Mouse (Mus musculus): ENCODE results near the gene Rad51b. TPM values are rescaled to one million over a fixed set of nuclear protein-coding genes. Genes with fewer than 3 reads are reported as not detected.

The Rad51b gene
- total and polyA plus RNA-seq, 3 experiments, result 6.5 to 8.6 (median 8.5) TPM

DNA sequence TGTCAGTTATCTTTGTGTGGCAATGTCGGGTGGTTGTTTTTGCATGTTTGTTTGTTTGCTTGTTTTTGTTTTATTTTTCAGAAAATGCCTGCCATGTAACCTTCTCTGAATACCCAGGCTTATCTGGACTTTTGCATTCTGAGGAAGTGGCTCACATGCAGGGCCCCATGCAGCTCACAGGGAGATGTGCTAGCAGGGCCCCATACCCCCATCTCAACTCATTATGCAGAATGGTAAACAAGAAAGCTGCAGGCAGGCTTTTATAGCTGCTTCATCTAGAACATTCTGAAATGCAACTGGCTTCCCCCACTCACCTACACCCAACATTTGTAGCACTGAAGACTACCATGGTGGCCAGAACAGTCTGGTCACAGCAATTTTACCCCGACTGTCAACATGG, 557.4 kb downstream of the Rad51b start:
- dilution Hi-C loops (cut with MboI; ENCODE audit: extremely low pct_ligation_motif_present, extremely low pct_unique_long_range_greater_than_20kb, low sequenced_read_pairs) (no loop called here), in situ Hi-C loops (cut with MboI; ENCODE audit: low pct_ligation_motif_present, low pct_unique_long_range_greater_than_20kb, low sequenced_read_pairs) (no loop called here)
- H3K9ac ChIP-seq (ENCODE audit: insufficient read depth, low read depth), result no peak overlapping the region
- no peaks in the 10 kb centered on the region for H3K79me2 ChIP-seq (replicated peaks; ENCODE audit: control insufficient read depth, extremely low read depth, insufficient read depth, poor library complexity, severe bottlenecking)
- DNase-seq (ENCODE audit: extremely low read depth), result no peak
- H3K9me3 ChIP-seq (replicated peaks; ENCODE audit: low read length), result peaks cover 4% of the 10 kb centered on the region
- TF ChIP-seq MAZ (IDR thresholded peaks at IDR 0.05; ENCODE audit: low read depth, low read length), result no peak
- no peak for TF ChIP-seq ZNF384 (IDR thresholded peaks at IDR 0.05; ENCODE audit: low read depth, low read length)
- TF ChIP-seq PAX5 (IDR thresholded peaks at IDR 0.05; ENCODE audit: low read length), result no peak
- no peak for TF ChIP-seq POLR2AphosphoS2 (IDR thresholded peaks at IDR 0.05; ENCODE audit: low read depth, low read length)
- no peak overlapping the region for H3K27ac ChIP-seq (ENCODE audit: insufficient read depth, low read depth)
- no peak overlapping the region for H3K4me3 ChIP-seq (replicated peaks in 1 of 3; ENCODE audit: low read depth in 2 of 3, low read length in 2 of 3, poor library complexity in 1 of 3)
- H3K4me2 ChIP-seq (ENCODE audit: insufficient read depth, low read depth, poor library complexity, severe bottlenecking), result no peak overlapping the region
- no peaks in the 10 kb centered on the region for H3K36me3 ChIP-seq (replicated peaks in 1 of 2; ENCODE audit: control insufficient read depth in 1 of 2, insufficient read depth in 1 of 2, low read length in 1 of 2)
- H3K4me1 ChIP-seq (ENCODE audit: control insufficient read depth in 1 of 2, insufficient read depth in 2 of 2), result peaks cover 5 to 11% of the 10 kb centered on the region in 2 experiments; a peak in 3 of 4 replicates
- no peaks in the 10 kb centered on the region for H3K27me3 ChIP-seq (replicated peaks)

DNA sequence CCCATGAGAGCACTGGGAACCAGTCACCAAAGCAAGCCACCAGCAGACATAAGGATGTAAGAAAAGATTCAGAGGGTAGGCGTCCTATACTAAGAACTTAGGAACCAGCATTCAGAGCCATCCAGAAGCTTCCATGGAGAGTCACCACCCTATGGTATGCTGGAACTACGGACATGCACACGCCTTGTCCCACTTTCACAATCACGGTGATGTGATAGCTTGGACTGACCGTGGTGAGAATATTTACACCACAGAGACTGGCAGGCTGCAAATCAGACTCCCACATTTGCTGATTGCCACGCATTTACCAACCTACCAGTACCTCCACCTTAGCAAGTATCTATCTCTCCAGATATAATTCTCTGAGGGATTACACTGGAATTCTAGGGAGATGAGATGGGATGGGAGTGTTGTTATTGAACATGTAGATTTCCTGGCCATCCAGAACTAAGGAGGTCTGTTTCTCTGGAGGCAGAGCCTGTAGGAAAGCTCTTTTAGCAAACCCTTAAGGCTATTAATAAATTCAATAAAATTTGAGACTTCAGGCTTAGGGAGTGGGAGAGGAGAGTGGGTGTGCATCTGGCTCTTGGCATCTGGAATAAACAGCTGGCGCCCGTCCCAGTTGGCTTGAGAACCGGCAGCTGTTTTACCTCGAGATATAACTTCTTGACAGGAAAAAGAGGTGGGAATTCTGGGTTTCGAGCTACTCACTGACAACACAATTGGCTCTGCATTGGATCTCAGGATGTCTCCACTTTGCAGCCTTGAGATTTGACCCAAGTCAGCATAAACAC, 559.2 kb downstream of the Rad51b start:
- in situ Hi-C loops (cut with MboI; ENCODE audit: low pct_ligation_motif_present, low pct_unique_long_range_greater_than_20kb, low sequenced_read_pairs), result no loop called here

DNA sequence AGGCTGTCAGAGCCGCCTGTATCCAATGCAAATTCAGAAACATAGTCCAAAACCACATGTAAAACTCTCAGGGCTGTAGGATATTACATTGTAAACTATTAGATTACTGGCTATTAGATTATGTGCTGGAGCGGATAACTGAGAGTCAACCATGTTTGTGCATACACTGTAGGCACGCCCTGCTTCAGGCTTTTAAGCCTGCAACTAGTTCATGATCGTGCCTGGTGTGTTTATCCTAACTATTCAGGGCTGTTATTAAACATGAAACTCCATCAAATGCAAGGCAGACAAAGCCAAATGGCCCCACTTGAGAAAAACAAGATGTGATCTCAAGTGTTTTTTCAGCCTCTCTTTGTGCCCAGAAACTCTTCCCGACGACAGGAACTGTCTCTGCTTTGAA, 560.6 kb downstream of the Rad51b start:
- in situ Hi-C loops (cut with MboI; ENCODE audit: low pct_ligation_motif_present, low pct_unique_long_range_greater_than_20kb, low sequenced_read_pairs), result no loop called here
- H3K4me3 ChIP-seq (replicated peaks in 1 of 3; ENCODE audit: low read depth in 2 of 3, low read length in 2 of 3, poor library complexity in 1 of 3), result no peak overlapping the region
- peaks cover 5 to 11% of the 10 kb centered on the region in 2 experiments; a peak in 3 of 4 replicates for H3K4me1 ChIP-seq (ENCODE audit: control insufficient read depth in 1 of 2, insufficient read depth in 2 of 2)
- H3K27me3 ChIP-seq (replicated peaks), result no peaks in the 10 kb centered on the region
- no peak overlapping the region for H3K9ac ChIP-seq (ENCODE audit: insufficient read depth, low read depth)
- H3K9me3 ChIP-seq (replicated peaks; ENCODE audit: low read length), result peaks cover 7% of the 10 kb centered on the region
- TF ChIP-seq CTCF (conservative IDR thresholded peaks at IDR 0.05 in 1 of 2, IDR thresholded peaks at IDR 0.05 in 1 of 2; ENCODE audit: low read depth in 2 of 2, low read length in 2 of 2) (no peak), JUN (IDR thresholded peaks at IDR 0.05; ENCODE audit: insufficient read depth, low read depth, low read length) (no peak), MEF2A (IDR thresholded peaks at IDR 0.05; ENCODE audit: borderline replicate concordance, low read depth, low read length) (no peak), CHD2 (IDR thresholded peaks at IDR 0.05; ENCODE audit: low read length) (no peak), E2F4 (IDR thresholded peaks at IDR 0.05; ENCODE audit: insufficient replicate concordance, low read depth, low read length) (no peak), POLR2A (IDR thresholded peaks at IDR 0.05; ENCODE audit: low read depth, low read length) (no peak), SMC3 (IDR thresholded peaks at IDR 0.05; ENCODE audit: low read depth, low read length) (no peak), CHD1 (IDR thresholded peaks at IDR 0.05; ENCODE audit: low read depth, low read length) (no peak), IRF4 (IDR thresholded peaks at IDR 0.05; ENCODE audit: low read depth, low read length) (no peak), RAD21 (IDR thresholded peaks at IDR 0.05; ENCODE audit: low read depth, low read length) (no peak), MAX (IDR thresholded peaks at IDR 0.05; ENCODE audit: low read length) (no peak), NRF1 (IDR thresholded peaks at IDR 0.05; ENCODE audit: low read depth, low read length) (no peak), ETS1 (conservative IDR thresholded peaks at IDR 0.05; ENCODE audit: low read depth, low read length) (no peak), RCOR1 (conservative IDR thresholded peaks at IDR 0.05; ENCODE audit: low read depth, low read length) (no peak), ZNF384 (IDR thresholded peaks at IDR 0.05; ENCODE audit: low read depth, low read length) (no peak), HCFC1 (IDR thresholded peaks at IDR 0.05; ENCODE audit: low read depth, low read length) (no peak), JUND (conservative IDR thresholded peaks at IDR 0.05; ENCODE audit: low read depth, low read length) (no peak), USF2 (conservative IDR thresholded peaks at IDR 0.05; ENCODE audit: low read depth, low read length) (no peak)
- H3K36me3 ChIP-seq (replicated peaks in 1 of 2; ENCODE audit: control insufficient read depth in 1 of 2, insufficient read depth in 1 of 2, low read length in 1 of 2), result no peaks in the 10 kb centered on the region
- no peak overlapping the region for H3K27ac ChIP-seq (ENCODE audit: insufficient read depth, low read depth)
- no peak overlapping the region for H3K4me2 ChIP-seq (ENCODE audit: insufficient read depth, low read depth, poor library complexity, severe bottlenecking)
- no peaks in the 10 kb centered on the region for H3K79me2 ChIP-seq (replicated peaks; ENCODE audit: control insufficient read depth, extremely low read depth, insufficient read depth, poor library complexity, severe bottlenecking)
- dilution Hi-C loops (cut with MboI; ENCODE audit: extremely low pct_ligation_motif_present, extremely low pct_unique_long_range_greater_than_20kb, low sequenced_read_pairs), result no loop called here
- DNase-seq (ENCODE audit: extremely low read depth), result no peak

More for the DNA sequence above, 559.2 kb downstream of the Rad51b start:
- Histone ChIP-seq H3K4me2 (ENCODE audit: insufficient read depth, low read depth, poor library complexity, severe bottlenecking) (no peak overlapping the region), H3K36me3 (replicated peaks in 1 of 2; ENCODE audit: control insufficient read depth in 1 of 2, insufficient read depth in 1 of 2, low read length in 1 of 2) (no peaks in the 10 kb centered on the region), H3K27me3 (replicated peaks) (no peaks in the 10 kb centered on the region), H3K9me3 (replicated peaks; ENCODE audit: low read length) (peaks cover 4% of the 10 kb centered on the region), H3K4me1 (ENCODE audit: control insufficient read depth in 1 of 2, insufficient read depth in 2 of 2) (peaks cover 5 to 11% of the 10 kb centered on the region in 2 experiments; a peak in 3 of 4 replicates), H3K79me2 (replicated peaks; ENCODE audit: control insufficient read depth, extremely low read depth, insufficient read depth, poor library complexity, severe bottlenecking) (no peaks in the 10 kb centered on the region), H3K9ac (ENCODE audit: insufficient read depth, low read depth) (no peak overlapping the region), H3K4me3 (replicated peaks in 1 of 3; ENCODE audit: low read depth in 2 of 3, low read length in 2 of 3, poor library complexity in 1 of 3) (no peak overlapping the region), H3K27ac (ENCODE audit: insufficient read depth, low read depth) (no peak overlapping the region)
- dilution Hi-C loops (cut with MboI; ENCODE audit: extremely low pct_ligation_motif_present, extremely low pct_unique_long_range_greater_than_20kb, low sequenced_read_pairs), result no loop called here
- TF ChIP-seq MAZ (IDR thresholded peaks at IDR 0.05; ENCODE audit: low read depth, low read length), result no peak
- TF ChIP-seq GABPA (IDR thresholded peaks at IDR 0.05; ENCODE audit: insufficient replicate concordance, low read depth, low read length), result no peak
- TF ChIP-seq NELFE (IDR thresholded peaks at IDR 0.05; ENCODE audit: low read depth, low read length), result no peak
- no peak for TF ChIP-seq JUND (conservative IDR thresholded peaks at IDR 0.05; ENCODE audit: low read depth, low read length)
- no peak for TF ChIP-seq USF1 (IDR thresholded peaks at IDR 0.05; ENCODE audit: low read depth, low read length)
- TF ChIP-seq RCOR1 (conservative IDR thresholded peaks at IDR 0.05; ENCODE audit: low read depth, low read length), result no peak
- no peak for TF ChIP-seq TBP (conservative IDR thresholded peaks at IDR 0.05; ENCODE audit: low read depth, low read length)
- TF ChIP-seq MAX (IDR thresholded peaks at IDR 0.05; ENCODE audit: low read length), result no peak
- no peak for TF ChIP-seq POLR2A (IDR thresholded peaks at IDR 0.05; ENCODE audit: low read depth, low read length)
- DNase-seq (ENCODE audit: extremely low read depth), result no peak
